ENCODE assay signal across 32 mouse cellular contexts in genomic region chr5:149341461-149341860, GRCm38 (mm10).
DNase-seq lines count a peak whose midpoint lies in the region; ATAC-seq and TF ChIP-seq lines count a peak whose summit lies in the region.
"Had no signal": no experiment of that assay in that cellular context is flagged by ENCODE, and none has a peak within 500 bp of the region (broad histone marks: within the 10 kb centered on the region; RNA-seq: fewer than 3 reads in every experiment).

No protein-coding gene starts in this region.

- H3K27ac ChIP-seq in forebrain, embryonic 10.5 days: peak overlapping the region; percentile 15; the same call in 1 of the 2 replicates
- no peak overlapping the region for H3K27ac ChIP-seq in forebrain, embryonic 12.5 days
- no peak overlapping the region for H3K27ac ChIP-seq in hindbrain, embryonic 16.5 days (ENCODE audit: low read depth, low read length)
- H3K27ac ChIP-seq in hindbrain, embryonic 11.5 days (ENCODE audit: low read depth, low read length): no peak overlapping the region
- no peak overlapping the region for H3K27ac ChIP-seq in limb, embryonic 15.5 days
- H3K27ac ChIP-seq in kidney, adult 2 months (ENCODE audit: insufficient read depth, low read depth, low read length): no peak overlapping the region
- H3K27ac ChIP-seq: embryonic facial prominence, embryonic 12.5 days; hindbrain, embryonic 13.5 days; liver, embryonic 14.5 days; stomach, postnatal 0 days had no signal

- no peak for TF ChIP-seq POLR2A in kidney, adult 2 months (IDR thresholded peaks at IDR 0.05; ENCODE audit: low read depth, low read length)

- H3K9ac ChIP-seq in forebrain, embryonic 12.5 days: no peak overlapping the region
- no peak overlapping the region for H3K9ac ChIP-seq in hindbrain, embryonic 16.5 days (ENCODE audit: low read depth, low read length)
- no peak overlapping the region for H3K9ac ChIP-seq in hindbrain, embryonic 11.5 days (ENCODE audit: low read depth, low read length)
- no peak overlapping the region for H3K9ac ChIP-seq in limb, embryonic 15.5 days
- H3K9ac ChIP-seq: embryonic facial prominence, embryonic 12.5 days; hindbrain, embryonic 13.5 days; liver, embryonic 14.5 days had no signal

- H3K4me2 ChIP-seq in forebrain, embryonic 12.5 days: no peak overlapping the region
- no peak overlapping the region for H3K4me2 ChIP-seq in hindbrain, embryonic 16.5 days (ENCODE audit: low read length)
- no peak overlapping the region for H3K4me2 ChIP-seq in hindbrain, embryonic 11.5 days (replicated peaks; ENCODE audit: low read depth, low read length)
- no peak overlapping the region for H3K4me2 ChIP-seq in limb, embryonic 15.5 days
- H3K4me2 ChIP-seq: embryonic facial prominence, embryonic 12.5 days; hindbrain, embryonic 13.5 days; midbrain, embryonic 11.5 days had no signal

- 74% methylated on average over 6 of the region's 6 CpGs for WGBS in forebrain, embryonic 10.5 days
- WGBS in forebrain, embryonic 12.5 days: 66% methylated on average over 6 of the region's 6 CpGs
- 49% methylated on average over 6 of the region's 6 CpGs for WGBS in hindbrain, embryonic 16.5 days
- 54% methylated on average over 6 of the region's 6 CpGs for WGBS in hindbrain, embryonic 11.5 days
- 46% methylated on average over 6 of the region's 6 CpGs for WGBS in limb, embryonic 15.5 days
- 76% methylated on average over 6 of the region's 6 CpGs for WGBS in kidney, adult 2 months

- peaks cover 32% of the 10 kb centered on the region for H3K4me1 ChIP-seq in forebrain, embryonic 10.5 days
- peaks cover 11% of the 10 kb centered on the region; the same call in 1 of the 2 replicates for H3K4me1 ChIP-seq in forebrain, embryonic 12.5 days
- peaks cover 8% of the 10 kb centered on the region for H3K4me1 ChIP-seq in hindbrain, embryonic 16.5 days (ENCODE audit: control insufficient read depth, insufficient read depth, low read depth, low read length)
- no peaks in the 10 kb centered on the region for H3K4me1 ChIP-seq in hindbrain, embryonic 11.5 days (replicated peaks; ENCODE audit: control insufficient read depth, insufficient read depth, low read length)
- peaks cover 16% of the 10 kb centered on the region for H3K4me1 ChIP-seq in limb, embryonic 15.5 days
- no peaks in the 10 kb centered on the region for H3K4me1 ChIP-seq in kidney, adult 2 months (ENCODE audit: control insufficient read depth, insufficient read depth, low read length)

- H3K27me3 ChIP-seq in forebrain, embryonic 10.5 days (ENCODE audit: poor library complexity, severe bottlenecking): 0 out of 2 replicates have a peak, but pooled peaks cover 8% of the 10 kb centered on the region
- no peaks in the 10 kb centered on the region for H3K27me3 ChIP-seq in forebrain, embryonic 12.5 days
- no peaks in the 10 kb centered on the region for H3K27me3 ChIP-seq in hindbrain, embryonic 16.5 days (replicated peaks; ENCODE audit: control insufficient read depth, insufficient read depth, low read length)
- H3K27me3 ChIP-seq in hindbrain, embryonic 11.5 days (ENCODE audit: control insufficient read depth, insufficient read depth, low read length): no peaks in the 10 kb centered on the region
- H3K27me3 ChIP-seq in limb, embryonic 15.5 days: no peaks in the 10 kb centered on the region
- H3K27me3 ChIP-seq in kidney, adult 2 months (replicated peaks; ENCODE audit: control insufficient read depth, insufficient read depth, low read length): no peaks in the 10 kb centered on the region
- H3K27me3 ChIP-seq: embryonic facial prominence, embryonic 12.5 days had no signal

- H3K36me3 ChIP-seq in forebrain, embryonic 10.5 days (replicated peaks): no peaks in the 10 kb centered on the region
- no peaks in the 10 kb centered on the region for H3K36me3 ChIP-seq in forebrain, embryonic 12.5 days (replicated peaks)
- no peaks in the 10 kb centered on the region for H3K36me3 ChIP-seq in hindbrain, embryonic 16.5 days (ENCODE audit: control insufficient read depth, insufficient read depth, low read length)
- H3K36me3 ChIP-seq in hindbrain, embryonic 11.5 days (ENCODE audit: control insufficient read depth, insufficient read depth, low read length): no peaks in the 10 kb centered on the region
- H3K36me3 ChIP-seq in limb, embryonic 15.5 days: no peaks in the 10 kb centered on the region
- H3K36me3 ChIP-seq in kidney, adult 2 months (ENCODE audit: control insufficient read depth, insufficient read depth, low read length): no peaks in the 10 kb centered on the region
- H3K36me3 ChIP-seq: embryonic facial prominence, embryonic 12.5 days; hindbrain, embryonic 13.5 days had no signal

- TF ChIP-seq CTCF in kidney, adult 2 months (conservative IDR thresholded peaks at IDR 0.05; ENCODE audit: insufficient read depth, insufficient read length, low read depth, low read length): no peak

- DNase-seq in forebrain, embryonic 10.5 days (ENCODE audit: extremely low spot score, low spot score): no peak
- DNase-seq in hindbrain, embryonic 11.5 days (ENCODE audit: low spot score): no peak
- DNase-seq in forelimb bud, embryonic 11.5 days (ENCODE audit: low read depth, low spot score): peak; percentile 41
- DNase-seq in kidney, adult 2 months: no peak
- no peak for DNase-seq in right cerebral cortex, adult 18-20 months
- DNase-seq: adrenal gland, adult 2 months; adrenal gland, postnatal 36 days; cerebellum, adult 9-10 months; cerebellum, postnatal 36 days; gastrocnemius, postnatal 25 days; heart, adult 18-20 months; heart, postnatal 14 days; kidney, adult 18-20 months; kidney, postnatal 36 days; layer of hippocampus, postnatal 36 days; liver; lung, adult 2 months; lung, postnatal 14 days; spleen, adult 18-20 months; thymus, adult 18-20 months; thymus, postnatal 25 days had no signal

- H3K9me3 ChIP-seq in forebrain, embryonic 10.5 days: no peaks in the 10 kb centered on the region
- H3K9me3 ChIP-seq in forebrain, embryonic 12.5 days: no peaks in the 10 kb centered on the region
- H3K9me3 ChIP-seq in hindbrain, embryonic 16.5 days (ENCODE audit: control insufficient read depth, low read length): no peaks in the 10 kb centered on the region
- no peaks in the 10 kb centered on the region for H3K9me3 ChIP-seq in hindbrain, embryonic 11.5 days (ENCODE audit: control insufficient read depth, low read length)
- no peaks in the 10 kb centered on the region for H3K9me3 ChIP-seq in limb, embryonic 15.5 days
- H3K9me3 ChIP-seq: embryonic facial prominence, embryonic 12.5 days; hindbrain, embryonic 13.5 days had no signal

- ATAC-seq in forebrain, embryonic 12.5 days (ENCODE audit: low FRiP score): no peak
- 0 out of 2 replicates have a peak, but pooled peaks have one; percentile 28 for ATAC-seq in hindbrain, embryonic 16.5 days
- ATAC-seq in hindbrain, embryonic 11.5 days (ENCODE audit: low FRiP score): no peak
- ATAC-seq in limb, embryonic 15.5 days (ENCODE audit: insufficient number of reproducible peaks, low FRiP score, low TSS enrichment, low read depth): peak; percentile 15; the same call in 1 of the 2 replicates
- ATAC-seq: activated CD4-positive, CD25-positive, alpha-beta regulatory T cell, adult 4 months; forebrain, embryonic 14.5 days; midbrain, embryonic 16.5 days had no signal

- no peak overlapping the region for H3K4me3 ChIP-seq in forebrain, embryonic 10.5 days
- no peak overlapping the region for H3K4me3 ChIP-seq in forebrain, embryonic 12.5 days (replicated peaks)
- H3K4me3 ChIP-seq in hindbrain, embryonic 16.5 days (ENCODE audit: low read length): no peak overlapping the region
- H3K4me3 ChIP-seq in hindbrain, embryonic 11.5 days (ENCODE audit: low read depth, low read length): no peak overlapping the region
- H3K4me3 ChIP-seq in limb, embryonic 15.5 days: no peak overlapping the region
- H3K4me3 ChIP-seq in kidney, adult 2 months (ENCODE audit: insufficient read depth, low read depth, low read length): no peak overlapping the region
- H3K4me3 ChIP-seq: embryonic facial prominence, embryonic 12.5 days; hindbrain, embryonic 13.5 days had no signal

Comparison
In these comparisons a context has a peak if more than half of its experiments do, and no peak if none do; other contexts are left out.
1. ATAC-seq: peak in hindbrain, embryonic 16.5 days (single experiment) and limb, embryonic 15.5 days (single experiment); none in forebrain, embryonic 12.5 days (single experiment) and hindbrain, embryonic 11.5 days (single experiment).